Mouse (Mus musculus) kidney, embryonic 15.5 days (tissue): ENCODE data around the gene Bag6. TPM values are rescaled to one million over a fixed set of nuclear protein-coding genes. Genes with fewer than 3 reads are reported as not detected.

Experiments
- ATAC-seq: fragments of 200-750 bp; cut with Nextera tagmentation; replicated peaks from 2 replicates; pipeline ENCODE4 v1.8.0; 2017; ENCODE audit warnings: moderate TSS enrichment; ENCODE audit not compliant: low FRiP score
- H3K27ac ChIP-seq: fragments of 300-500 bp; sonication (generic); 2 replicates; pipeline ENCODE4 v1.5.1; 2015; ENCODE audit warnings: mild to moderate bottlenecking, inconsistent platforms
- H3K27me3 ChIP-seq: fragments of 300-500 bp; sonication (generic); 2 replicates; pipeline ENCODE4 v1.6.1; 2015; ENCODE audit warnings: inconsistent platforms
- H3K36me3 ChIP-seq: fragments of 300-500 bp; sonication (generic); 2 replicates; pipeline ENCODE4 v1.6.1; 2015; ENCODE audit warnings: inconsistent platforms
- H3K4me1 ChIP-seq: fragments of 300-500 bp; sonication (generic); 2 replicates; pipeline ENCODE4 v1.6.1; 2015; ENCODE audit warnings: inconsistent platforms
- H3K4me2 ChIP-seq: fragments of 300-500 bp; sonication (generic); 2 replicates; pipeline ENCODE4 v1.6.1; 2015; ENCODE audit warnings: moderate library complexity, mild to moderate bottlenecking, inconsistent platforms
- H3K4me3 ChIP-seq: fragments of 300-500 bp; sonication (generic); replicated peaks from 2 replicates; pipeline ENCODE4 v1.5.1; 2015; ENCODE audit warnings: mild to moderate bottlenecking, inconsistent platforms
- H3K9ac ChIP-seq: fragments of 300-500 bp; sonication (generic); 2 replicates; pipeline ENCODE4 v1.6.1; 2015; ENCODE audit warnings: mild to moderate bottlenecking, inconsistent platforms
- H3K9me3 ChIP-seq: fragments of 300-500 bp; sonication (generic); replicated peaks from 2 replicates; pipeline ENCODE4 v1.6.1; 2016; ENCODE audit warnings: inconsistent platforms
- WGBS: fragments of 180-500 bp; shearing (Covaris S2); methylation state at CpG from one replicate; pipeline ENCODE4 v1.1.7; 2015; ENCODE audit warnings: mixed read lengths; 5-methylcytosine and 5-hydroxymethylcytosine counted together
- polyA plus RNA-seq: library from polyadenylated mRNA; unstranded; fragments of >200 nt; fragmentation: Nextera tagmentation; extraction: Ambion mirVana; gene quantifications from 2 replicates; pipeline ENCODE4 v1.2.1, GENCODE M21; 2015

Bag6 gene
- polyA plus RNA-seq, 1 experiment from 2014 or later, result 64.9 TPM

DNA sequence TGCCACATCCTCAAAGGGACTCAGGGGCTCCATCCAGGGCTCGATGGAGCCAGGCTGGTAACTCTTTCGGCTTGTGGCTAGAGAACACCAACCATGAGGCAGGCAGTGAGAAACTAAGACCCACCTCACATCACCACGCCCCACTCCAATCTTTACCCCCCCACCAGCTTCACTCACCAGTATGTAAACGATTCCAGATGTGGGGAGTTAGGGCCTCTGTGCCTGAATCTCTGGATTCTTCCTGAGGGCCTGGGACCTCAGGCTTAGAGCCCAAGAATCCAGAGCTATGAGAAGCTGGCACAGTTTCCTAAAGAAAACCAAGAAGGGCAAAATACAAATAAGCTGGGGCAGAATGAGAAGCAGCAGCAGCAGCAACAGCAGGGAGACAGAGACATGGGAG is 19.0 kb downstream of the Bag6 start:
- H3K4me1 ChIP-seq, result no peaks in the 10 kb centered on the region
- peaks cover 99% of the 10 kb centered on the region for H3K36me3 ChIP-seq
- no peak overlapping the region for H3K4me2 ChIP-seq
- no peaks in the 10 kb centered on the region for H3K9me3 ChIP-seq
- WGBS, result 79% methylated on average over 4 of the region's 4 CpGs
- no peak overlapping the region for H3K9ac ChIP-seq
- no peak overlapping the region for H3K4me3 ChIP-seq
- no peak for ATAC-seq
- H3K27ac ChIP-seq, result no peak overlapping the region
- H3K27me3 ChIP-seq, result no peaks in the 10 kb centered on the region

DNA sequence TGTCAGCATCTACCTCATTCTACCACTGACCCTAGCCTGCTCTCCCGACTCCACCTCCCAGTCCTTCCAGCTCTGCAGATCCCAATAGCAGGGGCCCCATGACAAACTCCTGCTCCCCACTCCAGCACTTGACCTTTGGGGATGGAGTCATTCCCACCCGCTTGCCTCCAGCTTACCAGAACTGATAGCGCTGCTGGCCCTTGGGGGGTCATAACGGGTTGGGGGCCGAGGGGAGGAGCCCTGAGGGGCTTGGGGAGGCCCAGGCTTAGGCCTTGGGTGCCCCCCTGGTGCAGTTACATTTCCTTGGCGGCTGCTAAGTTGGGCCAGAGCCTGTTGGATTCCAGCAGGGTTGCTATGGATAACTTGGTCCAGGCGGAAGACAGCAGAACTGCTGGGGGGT is 19.6 kb downstream of the Bag6 start:
- Histone ChIP-seq H3K4me3 (no peak overlapping the region), H3K27me3 (no peaks in the 10 kb centered on the region), H3K9ac (no peak overlapping the region), H3K9me3 (no peaks in the 10 kb centered on the region), H3K36me3 (peaks cover 99% of the 10 kb centered on the region), H3K27ac (no peak overlapping the region), H3K4me2 (no peak overlapping the region), H3K4me1 (no peaks in the 10 kb centered on the region)
- WGBS, result 81% methylated on average over 7 of the region's 7 CpGs
- ATAC-seq, result no peak

DNA sequence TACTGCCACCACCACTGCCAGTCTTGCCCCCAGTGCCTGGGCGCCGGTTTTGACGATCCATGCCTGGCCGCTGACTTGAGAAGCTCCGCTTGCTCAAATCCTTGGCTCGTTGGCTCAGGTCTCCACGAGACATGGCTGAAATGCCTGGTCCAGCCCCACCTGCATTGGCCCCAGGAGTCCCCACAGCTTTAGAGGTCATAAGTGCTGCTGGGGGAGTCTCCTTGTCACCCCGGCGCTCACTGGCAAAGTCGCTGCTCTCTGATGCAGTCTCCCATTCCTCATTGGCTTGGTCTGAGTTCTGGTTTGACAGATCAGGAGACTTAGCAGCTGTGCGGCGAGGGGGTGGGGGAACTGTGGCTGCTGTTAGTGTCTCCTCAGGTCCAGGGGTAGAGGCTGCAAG is 20.5 kb downstream of the Bag6 start:
- Histone ChIP-seq H3K9me3 (no peaks in the 10 kb centered on the region), H3K27ac (no peak overlapping the region), H3K9ac (no peak overlapping the region), H3K4me2 (no peak overlapping the region), H3K27me3 (no peaks in the 10 kb centered on the region), H3K4me3 (no peak overlapping the region), H3K4me1 (no peaks in the 10 kb centered on the region), H3K36me3 (peaks cover 99% of the 10 kb centered on the region)
- no peak for ATAC-seq
- 88% methylated on average over 12 of the region's 12 CpGs for WGBS

DNA sequence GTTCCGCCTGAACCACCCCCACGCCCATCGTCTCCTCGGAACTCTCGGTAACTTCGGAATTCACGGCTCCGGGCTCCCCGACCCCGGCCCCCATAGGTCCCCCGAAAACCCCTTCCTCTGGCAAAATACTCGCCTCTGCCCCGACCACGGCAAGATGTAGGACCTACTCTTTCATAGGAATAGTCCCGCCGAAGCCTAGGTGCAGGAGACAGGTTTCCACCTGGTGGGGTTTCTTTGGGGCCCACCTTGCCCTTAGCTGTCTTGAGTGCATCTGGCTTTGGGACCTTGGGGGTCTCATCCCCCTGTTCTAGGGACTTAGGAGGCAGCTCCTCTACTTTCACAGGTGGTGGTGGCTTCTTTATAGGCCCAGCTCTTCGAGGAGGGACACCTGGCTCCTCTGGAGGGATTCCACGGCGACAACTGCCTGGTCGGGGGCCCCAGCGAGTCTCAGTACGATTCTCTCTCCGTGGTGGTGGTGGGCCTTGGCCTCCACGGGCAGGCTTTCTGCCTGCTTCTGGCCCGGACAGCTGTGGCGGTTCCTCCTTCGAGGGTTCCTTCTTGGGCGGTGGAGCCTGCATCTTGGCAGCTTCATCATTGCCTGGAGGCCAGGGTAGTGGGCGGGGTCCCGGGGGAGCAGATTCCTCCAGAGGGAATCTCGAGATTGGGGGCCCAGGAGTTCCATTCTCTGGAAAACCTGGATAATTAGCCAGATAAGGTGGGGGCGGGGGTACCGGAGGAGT is 21.7 kb downstream of the Bag6 start:
- no peak overlapping the region for H3K27ac ChIP-seq
- H3K4me2 ChIP-seq, result no peak overlapping the region
- no peaks in the 10 kb centered on the region for H3K9me3 ChIP-seq
- H3K9ac ChIP-seq, result no peak overlapping the region
- H3K27me3 ChIP-seq, result no peaks in the 10 kb centered on the region
- peaks cover 100% of the 10 kb centered on the region for H3K36me3 ChIP-seq
- peaks cover 3% of the 10 kb centered on the region for H3K4me1 ChIP-seq
- 90% methylated on average over 33 of the region's 33 CpGs for WGBS
- ATAC-seq, result no peak
- no peak overlapping the region for H3K4me3 ChIP-seq

DNA sequence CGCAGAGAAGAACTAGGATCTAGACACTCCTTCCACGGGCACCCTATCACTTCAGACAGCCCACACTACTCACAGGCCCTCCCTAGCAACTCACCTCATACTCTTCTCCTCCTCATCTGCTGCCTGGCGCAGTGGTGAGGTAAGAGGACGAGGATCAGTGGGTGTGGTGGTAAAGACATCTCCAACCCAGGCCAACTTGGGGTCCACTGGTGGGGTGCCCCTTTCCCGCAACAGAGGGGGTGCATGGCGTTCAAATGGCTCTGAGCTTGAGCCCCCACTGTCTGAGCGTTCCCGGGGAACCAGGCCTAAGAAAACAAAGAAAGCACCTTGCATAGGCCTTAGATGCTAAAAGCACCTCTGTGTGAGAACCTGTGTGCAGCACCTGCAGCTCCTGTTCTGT is 22.3 kb downstream of the Bag6 start:
- Histone ChIP-seq H3K4me1 (peaks cover 9% of the 10 kb centered on the region), H3K9ac (no peak overlapping the region), H3K27ac (no peak overlapping the region), H3K9me3 (no peaks in the 10 kb centered on the region), H3K4me2 (no peak overlapping the region), H3K4me3 (no peak overlapping the region), H3K27me3 (no peaks in the 10 kb centered on the region), H3K36me3 (peaks cover 100% of the 10 kb centered on the region)
- 91% methylated on average over 8 of the region's 8 CpGs for WGBS
- ATAC-seq, result no peak

DNA sequence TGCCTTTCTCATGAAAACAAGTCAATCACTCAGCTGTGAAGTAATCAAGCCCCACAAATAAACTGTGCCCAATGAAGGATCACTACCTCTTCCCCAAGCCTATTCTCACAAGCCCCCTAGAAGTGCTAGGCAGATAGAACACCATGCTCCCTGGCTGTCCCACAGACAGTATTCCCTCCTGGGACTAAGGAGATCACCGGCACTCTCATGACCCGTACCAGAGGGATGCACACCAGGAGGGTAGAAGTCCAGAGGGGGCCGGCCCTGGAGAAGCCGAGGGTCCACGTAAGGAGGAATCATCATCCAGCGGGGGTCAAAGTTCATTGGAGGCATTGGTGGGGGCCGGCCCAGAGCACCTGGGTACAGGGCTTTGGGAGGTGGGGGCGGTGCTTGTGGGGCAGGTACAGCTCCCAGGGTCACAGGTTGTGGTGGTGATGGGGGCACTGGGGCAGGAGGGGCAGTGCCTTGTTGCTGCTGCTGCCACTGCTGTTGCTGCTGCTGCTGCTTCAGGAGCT is 22.7 kb downstream of the Bag6 start:
- H3K9ac ChIP-seq, result no peak overlapping the region
- 0 out of 2 replicates have a peak, but pooled peaks have one; percentile 24 for ATAC-seq
- H3K9me3 ChIP-seq, result no peaks in the 10 kb centered on the region
- H3K27me3 ChIP-seq, result no peaks in the 10 kb centered on the region
- H3K4me1 ChIP-seq, result peaks cover 14% of the 10 kb centered on the region
- H3K4me3 ChIP-seq, result no peak overlapping the region
- peaks cover 100% of the 10 kb centered on the region for H3K36me3 ChIP-seq
- H3K4me2 ChIP-seq, result no peak overlapping the region
- no peak overlapping the region for H3K27ac ChIP-seq
- WGBS, result 83% methylated on average over 8 of the region's 8 CpGs

DNA sequence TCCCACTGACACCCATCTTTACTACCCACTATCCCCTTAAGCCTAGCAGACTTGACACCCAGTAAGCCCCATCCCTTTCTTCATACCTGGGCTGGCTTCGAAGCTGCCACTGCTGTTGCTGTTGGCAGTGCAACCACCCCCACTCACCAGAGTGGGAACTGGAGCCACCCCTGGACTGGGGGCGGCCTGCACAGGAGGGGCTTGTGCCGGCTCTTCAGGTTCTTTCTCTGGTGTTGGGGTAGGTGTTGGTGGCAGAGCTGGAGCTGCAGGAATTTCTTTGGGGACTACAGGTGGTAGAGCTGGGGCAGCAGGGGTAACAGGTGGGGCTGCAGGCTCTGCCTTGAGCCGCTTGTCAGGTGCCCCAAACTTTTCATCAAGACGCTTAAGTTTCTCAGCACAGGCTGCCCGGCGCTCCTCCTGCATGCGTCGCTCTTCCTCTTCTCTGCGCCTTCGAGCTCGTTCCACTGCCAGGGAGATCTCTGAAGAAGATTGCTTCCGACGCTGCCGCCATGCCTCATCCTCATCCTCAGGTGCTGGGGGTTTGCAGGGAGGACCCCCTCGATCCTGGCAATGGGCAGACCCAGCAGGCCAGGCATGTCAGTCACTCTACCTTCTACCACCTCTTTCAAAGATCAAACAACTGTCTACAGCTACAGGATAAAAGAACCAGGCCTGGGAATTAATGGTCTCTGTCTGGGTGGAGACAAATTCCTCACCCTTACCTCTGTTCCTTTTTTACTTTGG is 24.0 kb downstream of the Bag6 start:
- ATAC-seq, result no peak
- Histone ChIP-seq H3K27ac (no peak overlapping the region), H3K4me3 (no peak overlapping the region), H3K4me2 (no peak overlapping the region), H3K27me3 (no peaks in the 10 kb centered on the region), H3K9ac (no peak overlapping the region), H3K9me3 (no peaks in the 10 kb centered on the region), H3K4me1 (peaks cover 21% of the 10 kb centered on the region), H3K36me3 (peaks cover 87% of the 10 kb centered on the region)
- 91% methylated on average over 16 of the region's 16 CpGs for WGBS

DNA sequence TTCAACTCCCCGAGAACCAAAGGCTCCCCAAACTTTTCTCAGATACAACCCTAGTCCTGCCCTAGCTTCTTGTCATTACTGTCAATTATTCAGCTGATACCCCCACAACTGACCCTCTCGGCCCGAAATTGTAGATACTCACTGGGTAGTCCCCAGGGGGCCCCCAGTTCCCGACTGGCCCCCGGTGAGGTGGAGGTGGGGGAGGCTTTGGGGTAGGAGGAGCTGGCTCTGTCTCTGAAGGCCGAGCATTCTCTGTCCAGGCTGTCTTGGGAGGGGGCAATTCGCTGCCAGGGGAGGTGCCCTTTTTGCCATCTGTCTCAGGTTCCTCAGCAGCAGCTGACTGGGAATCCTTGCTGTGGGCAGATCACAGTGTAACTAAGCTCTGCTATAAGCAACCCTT is 24.7 kb downstream of the Bag6 start:
- H3K4me3 ChIP-seq, result no peak overlapping the region
- H3K4me2 ChIP-seq, result no peak overlapping the region
- H3K27ac ChIP-seq, result no peak overlapping the region
- peaks cover 81% of the 10 kb centered on the region for H3K36me3 ChIP-seq
- no peaks in the 10 kb centered on the region for H3K9me3 ChIP-seq
- 82% methylated on average over 7 of the region's 7 CpGs for WGBS
- peaks cover 21% of the 10 kb centered on the region for H3K4me1 ChIP-seq
- no peak for ATAC-seq
- no peaks in the 10 kb centered on the region for H3K27me3 ChIP-seq
- H3K9ac ChIP-seq, result no peak overlapping the region

DNA sequence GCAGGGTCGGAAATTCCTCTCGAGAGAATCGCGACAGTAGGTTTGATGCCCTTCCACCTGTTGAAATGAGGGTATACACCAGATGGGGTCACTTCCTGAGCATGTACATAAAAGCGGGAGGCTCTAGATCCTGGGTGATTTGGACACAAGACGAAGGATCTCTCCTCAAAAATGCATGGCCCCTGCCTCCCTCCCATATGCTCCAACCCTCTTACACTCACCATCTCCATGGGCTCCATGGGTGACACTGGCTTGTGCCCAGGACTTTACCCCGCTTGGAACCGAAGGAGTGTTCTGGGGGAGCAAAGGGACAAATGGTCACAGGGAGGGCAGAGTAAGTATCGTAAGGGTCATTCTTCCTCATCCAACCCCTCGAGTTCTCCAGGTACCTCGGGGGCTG is 26.4 kb downstream of the Bag6 start:
- no peaks in the 10 kb centered on the region for H3K9me3 ChIP-seq
- peak overlapping the region; percentile 84; the same call in 1 of the 2 replicates for H3K4me3 ChIP-seq
- no peak for ATAC-seq
- 76% methylated on average over 11 of the region's 11 CpGs for WGBS
- peaks cover 30% of the 10 kb centered on the region for H3K4me1 ChIP-seq
- H3K36me3 ChIP-seq, result peaks cover 63% of the 10 kb centered on the region
- H3K27ac ChIP-seq, result no peak overlapping the region
- no peaks in the 10 kb centered on the region for H3K27me3 ChIP-seq
- no peak overlapping the region for H3K9ac ChIP-seq
- H3K4me2 ChIP-seq, result peak overlapping the region; percentile 89; the same call in 1 of the 2 replicates

DNA sequence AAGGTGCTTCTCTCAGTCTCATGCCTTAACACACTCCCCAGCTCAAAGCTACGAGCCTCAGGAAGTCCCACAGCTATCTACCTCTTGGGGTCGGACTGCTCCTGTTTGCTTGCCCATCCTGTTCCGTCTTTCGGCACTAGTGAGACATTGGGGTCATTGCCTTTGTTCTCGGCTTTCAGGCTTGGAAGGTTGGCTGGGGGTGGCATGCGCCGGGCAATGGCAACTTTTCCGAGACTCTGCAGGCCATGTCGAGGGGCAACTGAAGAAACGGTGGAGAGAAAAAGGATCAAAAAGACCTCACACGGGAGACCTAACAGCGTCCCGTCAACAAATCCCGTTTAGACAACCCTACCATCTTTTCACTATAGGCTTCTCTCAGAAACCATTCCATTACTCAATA is 27.1 kb downstream of the Bag6 start:
- no peak overlapping the region for H3K27ac ChIP-seq
- ATAC-seq, result no peak
- no peaks in the 10 kb centered on the region for H3K9me3 ChIP-seq
- WGBS, result 58% methylated on average over 14 of the region's 14 CpGs
- peak overlapping the region; percentile 89 for H3K4me2 ChIP-seq
- peak overlapping the region; percentile 84 for H3K4me3 ChIP-seq
- peak overlapping the region; percentile 99 for H3K9ac ChIP-seq
- no peaks in the 10 kb centered on the region for H3K27me3 ChIP-seq
- peaks cover 32% of the 10 kb centered on the region for H3K4me1 ChIP-seq
- H3K36me3 ChIP-seq, result peaks cover 56% of the 10 kb centered on the region

DNA sequence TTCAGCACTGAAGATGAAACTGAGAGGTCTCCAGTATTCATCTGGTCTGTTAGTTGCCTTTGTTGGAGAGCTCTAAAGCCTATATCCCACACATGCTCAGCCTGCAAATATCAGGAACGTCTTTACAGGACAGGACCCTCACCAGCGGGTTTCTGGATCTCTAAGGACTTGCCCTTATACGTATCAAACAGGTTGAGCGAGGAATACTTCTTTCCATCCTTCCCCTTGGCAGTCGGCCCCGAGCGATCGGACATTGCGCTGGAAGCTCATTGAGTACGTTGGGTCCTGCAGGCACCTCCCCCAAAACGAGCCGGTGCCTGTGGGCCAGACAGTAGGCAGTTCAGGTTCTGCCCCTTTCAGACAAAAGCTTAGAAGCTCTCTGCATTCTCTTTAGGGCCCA is 27.8 kb downstream of the Bag6 start:
- H3K4me2 ChIP-seq, result peak overlapping the region; percentile 89
- H3K27ac ChIP-seq, result 0 out of 2 replicates have a peak overlapping the region, but pooled peaks have one; percentile 2
- 28% methylated on average over 12 of the region's 12 CpGs for WGBS
- ATAC-seq, result no peak
- peak overlapping the region; percentile 84 for H3K4me3 ChIP-seq
- H3K36me3 ChIP-seq, result peaks cover 50% of the 10 kb centered on the region
- no peaks in the 10 kb centered on the region for H3K27me3 ChIP-seq
- peaks cover 32% of the 10 kb centered on the region for H3K4me1 ChIP-seq
- H3K9me3 ChIP-seq, result no peaks in the 10 kb centered on the region
- H3K9ac ChIP-seq, result peak overlapping the region; percentile 99

DNA sequence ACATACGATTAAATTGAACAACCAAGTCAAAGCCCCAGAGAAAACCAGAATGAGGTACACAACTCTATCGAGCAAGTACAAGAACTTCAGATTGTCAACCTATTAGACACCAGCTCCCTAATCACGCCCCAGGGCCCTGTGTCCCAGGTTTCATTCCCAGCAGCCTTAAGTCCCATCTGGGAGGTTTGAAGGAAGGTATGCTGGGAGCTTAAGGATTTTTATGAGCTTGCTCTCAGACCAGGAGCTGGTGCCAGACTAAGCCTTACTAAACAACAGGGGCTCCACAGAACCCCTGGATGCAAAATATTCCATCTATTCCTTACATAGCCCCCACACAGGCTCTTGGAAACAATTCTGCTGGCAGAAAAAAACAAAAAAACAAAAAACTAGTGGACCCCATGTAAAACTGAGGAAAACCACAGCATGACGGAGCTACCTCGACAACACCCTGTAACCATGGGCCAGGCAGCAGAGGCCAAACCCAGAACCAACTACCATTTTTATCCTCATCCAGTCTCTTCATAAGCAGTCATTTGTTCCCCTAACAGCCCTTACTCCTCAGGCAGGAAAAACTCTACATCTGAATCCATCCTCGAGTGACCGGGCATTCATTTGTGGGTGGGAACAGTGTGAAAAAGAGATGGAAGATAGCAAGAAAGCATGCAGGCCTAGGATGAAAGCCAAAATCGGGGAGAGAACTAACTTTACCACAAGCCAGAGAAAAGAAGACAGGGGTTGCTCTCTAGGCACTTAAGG is 28.5 kb downstream of the Bag6 start:
- ATAC-seq, result no peak
- H3K36me3 ChIP-seq, result peaks cover 42% of the 10 kb centered on the region
- H3K4me3 ChIP-seq, result peak overlapping the region; percentile 84
- no peaks in the 10 kb centered on the region for H3K9me3 ChIP-seq
- H3K9ac ChIP-seq, result peak overlapping the region; percentile 99
- no peaks in the 10 kb centered on the region for H3K27me3 ChIP-seq
- H3K27ac ChIP-seq, result peak overlapping the region; percentile 99
- H3K4me2 ChIP-seq, result peak overlapping the region; percentile 89
- H3K4me1 ChIP-seq, result peaks cover 32% of the 10 kb centered on the region
- WGBS, result 8% methylated on average over 8 of the region's 8 CpGs
